Mouse (Mus musculus) adipocyte (in vitro differentiated cells): ENCODE results near the gene Calm2.

Source experiments
- DNase-seq: peaks from one replicate; pipeline ENCODE4 v3.0.0-alpha.2; 2016; ENCODE audit warnings: low spot score

The Calm2 gene

DNA sequence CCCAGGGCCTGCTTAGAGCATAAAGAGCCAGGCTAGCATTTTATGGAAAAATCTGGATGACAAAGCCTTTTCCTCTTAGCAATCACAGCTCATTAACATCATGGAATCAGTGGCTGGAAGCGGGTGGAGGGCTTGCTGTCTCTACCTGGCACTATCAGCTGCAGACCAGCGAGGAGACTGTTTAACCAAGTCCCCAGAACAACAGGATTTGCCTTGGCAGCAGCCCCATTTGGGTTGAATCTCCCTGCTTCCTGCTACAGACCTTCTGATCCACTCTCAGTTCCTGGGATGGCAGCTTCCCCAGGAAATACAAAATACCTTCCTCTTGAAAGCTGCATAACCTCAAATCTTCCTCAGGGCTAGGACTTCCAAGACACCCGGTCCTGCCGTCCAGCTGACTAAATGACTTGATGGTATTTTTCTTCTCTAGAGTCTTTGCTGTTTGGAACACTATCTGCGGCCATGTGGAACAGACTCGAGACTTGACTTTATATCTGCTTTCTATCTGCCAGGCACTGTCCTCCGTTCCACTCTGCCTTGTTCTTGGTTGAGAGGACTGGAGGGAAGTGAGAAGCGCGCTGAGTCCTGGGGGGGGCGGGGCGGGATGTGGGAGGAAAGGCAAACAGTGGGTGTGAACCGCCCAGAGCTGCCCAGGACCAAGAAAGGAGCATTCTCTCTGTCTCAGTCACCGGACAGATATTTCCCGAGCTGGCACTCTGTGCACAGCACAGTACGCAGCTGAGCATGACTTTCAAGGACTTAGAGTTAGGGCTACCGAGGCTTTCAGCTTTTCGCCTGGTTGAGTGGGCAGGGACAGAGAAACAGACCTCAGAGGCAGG, 12.4 kb upstream of the Calm2 start:
- peak; percentile 59 for DNase-seq

DNA sequence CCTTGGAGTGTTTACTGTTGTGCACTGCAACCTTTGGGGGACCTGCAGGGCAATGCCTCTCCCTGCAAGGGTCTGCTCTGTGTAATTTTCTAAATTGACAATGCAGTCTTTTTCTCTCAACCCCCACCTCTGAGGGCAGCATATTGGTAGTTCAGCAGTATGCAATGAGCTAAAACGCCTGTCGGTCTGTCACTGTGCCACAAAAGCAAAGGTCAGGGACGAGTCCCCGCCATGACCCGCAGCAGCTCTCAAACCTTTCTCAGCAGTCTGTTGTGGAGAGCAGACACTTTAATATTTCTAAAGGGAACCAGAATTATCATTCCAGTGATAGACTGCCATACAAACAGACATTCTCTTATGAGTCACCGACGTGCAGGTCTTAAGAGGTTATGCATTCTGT, 11.2 kb upstream of the Calm2 start:
- no peak for DNase-seq

DNA sequence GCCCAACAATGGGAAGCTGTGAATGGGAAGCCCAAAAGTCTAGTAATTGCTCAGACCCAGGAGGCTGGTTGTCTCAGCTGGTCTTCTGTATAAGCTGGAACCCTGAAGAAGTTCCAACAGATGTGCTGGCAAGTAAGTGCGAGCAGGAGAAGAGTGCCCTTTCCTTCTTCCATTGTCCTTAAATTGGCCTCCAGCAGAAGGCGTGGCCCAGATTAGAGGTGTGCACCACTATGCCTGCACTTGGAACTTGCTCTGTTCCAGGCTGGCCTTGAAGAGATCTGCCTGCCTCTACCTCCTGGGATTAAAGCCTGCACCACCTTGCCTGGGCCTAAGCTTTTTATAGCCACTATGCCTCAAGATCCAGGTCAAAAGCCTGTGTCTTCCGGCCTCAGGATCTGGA, 7.4 kb upstream of the Calm2 start:
- DNase-seq = no peak

DNA sequence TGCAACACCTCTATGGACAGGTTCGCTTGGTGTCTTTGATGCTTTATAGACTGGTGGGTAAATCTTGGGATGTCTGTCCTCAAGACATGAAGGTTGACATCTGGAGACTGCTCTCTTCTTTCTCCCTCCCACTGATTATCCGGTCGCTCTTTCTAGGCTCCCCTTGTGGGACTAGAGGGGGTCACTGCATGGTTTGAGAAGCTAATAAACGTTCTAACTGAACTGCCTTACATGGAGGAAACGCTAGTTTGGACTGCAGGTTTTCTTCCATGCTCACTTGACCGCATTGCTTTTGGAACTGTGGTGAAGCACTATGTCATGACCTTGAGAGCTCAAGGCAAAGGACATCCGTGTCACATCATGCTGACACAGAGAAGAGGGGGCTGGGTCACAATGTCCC, 6.6 kb upstream of the Calm2 start:
- DNase-seq = no peak

DNA sequence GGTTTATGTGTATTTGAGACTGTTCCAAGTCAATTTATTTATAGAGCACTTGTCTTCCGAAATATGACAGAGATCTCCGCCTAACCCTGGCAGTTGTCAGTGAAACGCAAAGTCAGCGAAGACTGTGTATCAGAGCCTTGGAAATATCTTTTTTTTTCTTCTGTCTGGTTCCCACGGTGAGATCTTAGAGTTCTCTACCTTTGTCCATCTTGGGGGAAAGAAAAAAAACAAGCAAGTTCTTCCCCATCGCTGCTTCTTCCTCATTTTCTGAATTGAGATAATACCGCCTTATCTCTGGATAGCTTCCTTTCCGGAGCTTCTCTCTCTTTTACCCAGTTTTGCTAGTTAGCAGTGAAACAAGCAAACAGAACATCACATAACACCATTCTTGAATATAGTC, 2.1 kb upstream of the Calm2 start:
- no peak for DNase-seq

DNA sequence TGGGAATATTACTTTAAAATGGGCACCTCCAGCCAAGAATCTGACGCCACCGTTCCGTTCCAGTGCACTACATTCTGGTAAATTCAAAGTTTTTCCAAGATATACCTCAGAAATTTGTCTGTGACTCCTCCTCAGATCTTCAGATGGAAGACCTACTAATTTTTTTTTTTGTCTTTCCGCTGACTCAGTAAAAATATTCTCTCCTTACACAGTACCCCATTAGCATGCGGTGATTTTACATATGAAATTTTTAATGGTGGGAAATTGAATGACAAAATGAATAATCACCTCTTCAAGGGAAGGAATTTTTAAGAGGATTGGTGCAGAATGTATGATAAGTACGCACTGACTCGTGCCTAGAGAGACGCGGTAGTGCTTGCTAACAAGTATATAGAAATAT, 1.6 kb upstream of the Calm2 start:
- DNase-seq = no peak

DNA sequence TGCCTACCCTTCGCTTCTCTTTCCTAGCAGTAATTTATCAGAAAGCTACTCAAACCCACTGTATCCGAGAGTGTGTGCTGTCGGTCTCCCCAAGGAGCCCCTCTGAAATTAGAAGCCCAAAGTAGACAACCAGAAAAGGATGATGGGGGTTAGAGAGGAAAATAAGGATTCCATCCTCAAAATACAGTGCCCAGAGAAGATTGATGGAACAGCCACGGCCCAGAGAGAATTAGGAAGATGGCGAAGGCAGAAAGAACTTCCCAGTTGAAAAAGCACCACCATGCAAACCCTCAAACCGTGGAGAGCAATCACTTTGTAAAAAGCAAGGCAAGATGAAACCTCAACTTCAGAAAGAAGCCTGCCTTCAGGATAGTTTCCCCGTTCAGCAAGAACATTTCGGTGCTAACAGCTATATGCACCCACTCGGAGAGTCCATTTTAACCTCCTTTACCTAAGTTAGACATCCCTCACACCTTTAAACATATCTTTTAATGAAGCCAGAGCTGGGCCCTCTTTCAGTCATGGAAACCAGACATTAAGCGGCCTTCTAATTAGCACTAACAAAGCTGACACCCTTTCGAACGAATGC, 971 bp upstream of the Calm2 start:
- DNase-seq = no peak

DNA sequence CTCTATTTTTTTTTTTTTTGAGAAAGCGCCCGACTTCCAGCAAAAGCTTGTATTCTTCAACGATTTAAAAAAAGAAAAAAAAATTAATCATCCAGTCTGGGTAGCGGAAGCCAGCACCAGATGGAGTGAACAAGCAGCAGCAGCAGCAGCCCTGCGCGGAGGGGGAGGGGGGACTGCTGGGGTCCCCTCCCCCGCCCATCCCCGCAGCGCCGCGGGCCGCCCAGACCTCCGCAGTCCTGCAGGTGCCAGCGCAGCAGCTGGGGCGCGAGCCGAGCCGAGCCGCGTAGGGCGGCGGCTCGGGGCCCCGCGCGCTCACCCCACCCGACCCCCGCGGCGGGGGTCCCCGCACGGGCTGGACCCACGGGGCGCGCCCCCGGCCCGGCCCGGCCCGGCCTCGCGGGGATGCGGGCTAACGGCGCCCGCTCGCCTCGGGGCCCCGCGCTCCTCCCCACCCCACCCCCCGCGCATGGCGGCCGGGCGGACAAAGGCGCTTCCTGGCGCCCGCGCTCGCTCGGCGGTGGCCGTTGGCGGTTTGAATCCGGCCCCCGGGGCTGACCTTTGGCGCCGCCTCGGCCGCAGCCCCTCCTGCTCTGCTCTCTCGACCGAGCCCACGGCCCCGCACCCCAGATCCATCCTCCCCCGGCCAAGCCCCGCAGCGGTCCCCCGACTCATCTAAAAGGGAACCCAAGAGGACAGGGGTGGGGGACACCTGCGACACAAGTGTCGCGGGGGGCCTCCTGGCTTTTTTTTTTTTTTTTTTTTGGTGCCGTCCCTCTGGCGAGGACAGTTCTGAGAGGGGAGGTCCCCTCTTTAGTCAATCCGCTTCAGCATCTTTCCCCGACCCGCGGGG, 593 bp downstream of the Calm2 start:
- peak; percentile 60 for DNase-seq

DNA sequence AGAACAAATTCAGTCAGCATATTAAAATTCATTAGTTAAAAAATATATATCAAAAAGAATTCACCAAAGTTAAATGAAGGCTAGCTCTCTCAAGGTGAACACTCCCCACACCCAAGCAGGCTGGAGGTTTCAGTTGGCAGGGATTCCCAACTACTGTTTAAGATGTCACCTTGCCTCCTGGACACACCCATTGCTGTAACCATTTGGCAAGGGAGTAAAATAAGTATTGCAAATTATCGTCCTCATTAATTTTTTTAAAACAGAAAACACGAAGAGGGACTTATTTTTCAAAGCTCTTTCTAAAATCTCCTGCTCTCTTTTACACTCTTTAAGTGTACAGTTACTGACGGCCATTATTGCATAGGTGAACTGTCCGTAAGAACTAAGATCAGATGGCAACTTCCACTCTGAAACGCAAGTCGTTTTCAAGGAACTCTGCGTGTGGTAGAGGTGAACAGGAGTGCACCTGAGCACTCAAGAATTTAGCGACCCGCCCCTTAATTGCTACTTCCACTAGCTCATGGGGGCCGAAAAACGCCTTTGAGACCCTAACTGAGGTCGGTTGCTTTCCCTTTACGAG, 1.3 kb downstream of the Calm2 start:
- DNase-seq = peak; percentile 31

DNA sequence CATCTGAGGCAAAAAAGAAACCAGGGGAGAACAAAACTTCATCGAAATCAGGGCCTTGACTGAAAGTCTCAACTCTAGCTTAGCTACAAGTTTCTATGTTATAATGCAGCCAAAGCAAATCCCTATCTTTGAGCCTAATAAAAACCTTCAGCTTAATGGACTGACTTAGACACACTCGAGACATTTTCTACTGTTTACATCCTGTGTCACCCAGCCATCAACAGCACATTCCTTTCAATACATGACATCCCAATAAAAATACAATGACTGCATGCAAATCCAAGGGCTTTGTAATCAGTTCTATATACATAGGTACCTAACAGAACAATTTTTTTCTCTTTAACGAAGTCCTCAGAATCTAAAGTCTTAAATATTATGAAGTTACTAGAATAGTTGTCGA, 2.0 kb downstream of the Calm2 start:
- DNase-seq = no peak

DNA sequence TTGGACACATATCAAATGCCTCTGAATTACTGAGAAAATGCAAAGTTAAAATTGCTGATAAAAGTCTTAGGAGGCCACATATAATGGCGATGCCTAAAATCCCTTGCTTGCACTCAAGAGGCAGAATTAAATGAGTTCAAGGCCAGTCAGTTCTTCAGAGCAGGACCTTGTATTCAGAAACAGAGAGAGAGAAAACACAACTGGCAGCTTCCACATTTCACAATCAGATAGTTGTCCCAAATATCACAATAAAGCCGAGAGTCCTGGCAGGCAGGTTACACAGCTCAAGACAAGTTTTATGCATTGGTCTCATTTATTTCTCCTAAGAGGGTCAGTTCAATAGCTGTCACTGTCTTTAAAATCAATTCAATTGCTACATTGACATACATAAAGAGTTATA, 5.2 kb downstream of the Calm2 start:
- peak; percentile 51 for DNase-seq

DNA sequence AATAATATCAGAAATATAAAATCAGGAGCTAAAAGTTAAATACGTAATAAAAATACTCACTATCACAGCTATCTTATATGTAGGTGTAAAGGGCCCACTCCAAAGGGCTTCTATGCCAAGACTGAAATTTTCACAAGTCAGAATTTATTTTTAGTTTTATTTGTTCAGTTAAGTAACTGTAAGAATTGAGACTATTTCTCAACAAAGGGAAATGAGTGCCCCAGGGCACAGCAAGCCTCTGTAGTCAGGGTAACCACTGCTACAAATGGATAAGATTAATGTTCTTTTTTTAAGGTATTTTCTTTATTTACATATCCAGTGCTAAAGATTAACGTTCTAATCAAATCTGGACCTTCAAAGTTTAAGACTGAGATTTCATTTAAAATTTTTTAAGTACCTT, 7.3 kb downstream of the Calm2 start:
- peak; percentile 68 for DNase-seq

DNA sequence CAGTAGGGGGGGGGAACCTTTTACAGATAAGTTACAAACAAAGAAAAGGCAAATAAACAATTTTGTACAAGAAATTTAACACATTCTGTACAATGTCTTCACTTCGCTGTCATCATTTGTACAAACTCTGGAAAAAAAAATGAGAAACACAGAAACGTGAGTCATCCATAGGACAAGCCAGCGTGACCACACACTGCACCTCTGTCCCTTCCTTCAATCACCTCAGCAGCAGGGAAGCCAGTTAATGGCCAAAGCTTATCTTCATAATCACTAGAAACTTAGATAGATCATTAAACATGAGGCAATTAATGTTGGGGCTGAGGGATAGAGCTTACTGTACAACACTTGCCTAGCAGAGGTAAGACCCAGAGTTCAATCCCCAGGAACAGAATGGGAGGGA, 12.8 kb downstream of the Calm2 start:
- DNase-seq = no peak

DNA sequence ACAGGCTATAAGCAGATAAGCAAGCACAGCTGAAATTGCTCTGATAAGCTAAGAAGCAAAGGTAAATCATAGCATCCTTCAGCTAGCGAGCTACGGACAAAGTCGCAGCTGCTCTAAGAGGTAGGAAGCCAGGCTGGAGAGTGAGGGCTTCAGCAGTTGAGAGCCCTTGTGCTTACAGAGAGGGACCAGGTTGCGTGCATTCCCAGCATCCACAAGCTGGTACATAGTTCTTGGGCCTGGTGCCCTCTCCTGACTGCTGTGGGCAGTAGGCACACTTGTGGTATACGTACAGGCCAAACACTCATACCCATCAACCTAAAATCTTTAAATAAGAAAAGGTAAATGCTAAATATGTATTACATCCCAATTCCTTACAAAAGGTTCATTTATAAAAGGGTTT, 14.0 kb downstream of the Calm2 start:
- no peak for DNase-seq

DNA sequence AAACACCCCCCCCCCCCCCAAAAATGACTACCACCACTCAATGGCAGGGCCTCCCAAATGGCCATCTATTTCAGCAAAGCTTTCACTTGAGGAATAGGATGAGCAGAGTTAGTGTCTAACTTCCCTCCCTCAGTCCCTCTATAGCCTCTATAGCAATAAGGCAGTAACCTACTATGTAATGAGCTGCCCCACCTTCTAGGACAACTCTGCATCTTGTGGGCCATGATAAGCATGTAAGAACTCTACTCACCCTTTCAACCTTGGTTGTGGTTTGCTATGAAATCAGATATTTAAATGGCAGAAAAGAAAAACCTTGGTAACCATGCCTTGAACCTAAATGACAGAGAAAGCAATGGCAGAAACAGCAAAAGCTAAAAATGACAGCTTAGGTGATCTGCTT, 14.4 kb downstream of the Calm2 start:
- DNase-seq = no peak

DNA sequence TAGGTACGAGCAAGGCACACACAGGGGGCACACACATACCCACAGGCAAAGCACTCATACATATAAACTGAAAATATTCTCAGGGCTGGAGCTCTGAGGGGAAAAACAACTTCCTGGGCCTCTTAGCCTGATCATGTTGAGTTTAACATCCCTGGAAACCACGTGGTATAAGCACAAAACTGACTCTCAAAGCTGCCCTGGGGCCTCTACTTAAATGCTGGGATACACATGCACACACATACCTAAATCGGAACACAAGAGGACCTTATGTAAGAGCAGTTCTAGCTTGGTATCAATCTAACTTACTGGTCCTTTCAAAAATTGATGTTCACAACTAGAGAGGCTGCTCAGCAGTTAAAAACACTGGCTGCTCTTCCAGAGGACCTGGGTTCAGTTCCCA, 17.3 kb downstream of the Calm2 start:
- DNase-seq = no peak

DNA sequence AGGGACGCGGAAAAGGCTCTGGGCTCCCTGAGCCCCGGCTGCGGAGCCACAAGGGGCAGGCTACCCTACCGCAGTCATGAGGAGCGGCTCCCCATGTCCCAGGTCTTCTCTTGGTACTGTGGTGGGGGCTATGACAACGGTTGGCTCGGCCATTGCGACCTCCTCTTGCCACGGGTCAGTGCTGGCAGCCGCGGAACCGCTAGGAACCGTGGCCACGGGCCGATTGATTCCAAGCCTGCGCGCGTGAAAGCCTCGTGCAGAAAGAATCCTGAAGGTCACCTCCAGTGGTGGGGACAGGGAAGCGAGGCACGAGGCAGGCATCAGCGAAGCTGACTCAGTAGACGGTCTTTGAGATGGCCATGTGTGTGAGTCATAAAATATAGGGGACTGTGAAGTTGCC, 19.2 kb downstream of the Calm2 start, which contains the start of gene Stpg4:
TSS of gene Stpg4 (minus strand) at position 231 of the 400 bp plus-strand sequence.
- DNase-seq = no peak

DNA sequence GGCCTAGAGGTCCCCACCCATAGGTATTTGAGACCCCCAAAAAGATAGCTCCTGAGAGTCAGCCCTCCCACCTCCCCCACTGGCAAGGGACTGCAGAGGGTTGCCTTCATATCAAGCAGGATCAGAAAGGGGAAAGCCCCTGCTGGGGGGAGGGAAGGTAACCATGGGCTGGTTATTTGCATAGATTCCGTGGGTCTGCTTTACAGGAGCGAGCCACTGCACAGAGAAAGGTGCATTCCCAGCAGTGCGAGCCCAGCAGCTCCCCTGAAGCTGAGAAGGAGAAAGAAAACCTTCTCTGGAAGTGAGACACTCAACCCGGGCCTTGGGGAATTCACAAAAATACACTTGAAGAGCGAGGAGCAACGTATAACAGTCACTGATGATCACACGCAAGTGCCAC, 28.7 kb downstream of the Calm2 start:
- no peak for DNase-seq

DNA sequence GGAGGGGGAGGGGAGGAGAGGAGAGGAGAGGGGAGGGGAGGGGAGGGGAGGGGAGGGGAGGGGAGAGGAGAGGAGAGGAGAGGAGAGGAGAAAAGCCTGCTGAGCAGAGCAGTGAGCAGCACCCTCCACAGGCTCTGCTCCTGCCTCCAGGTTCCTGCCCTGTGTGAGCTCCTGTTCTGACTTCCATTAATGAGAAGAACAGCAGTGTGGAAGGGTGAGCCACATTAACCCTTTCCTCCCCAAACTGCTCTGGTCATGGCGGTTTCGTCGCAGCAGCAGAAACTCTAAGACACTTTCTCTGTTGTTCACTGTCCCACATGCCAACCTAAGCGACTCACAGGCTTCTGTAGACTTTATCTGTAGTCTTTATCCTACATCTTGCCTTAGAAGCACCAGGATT, 40.1 kb downstream of the Calm2 start:
- DNase-seq = no peak

DNA sequence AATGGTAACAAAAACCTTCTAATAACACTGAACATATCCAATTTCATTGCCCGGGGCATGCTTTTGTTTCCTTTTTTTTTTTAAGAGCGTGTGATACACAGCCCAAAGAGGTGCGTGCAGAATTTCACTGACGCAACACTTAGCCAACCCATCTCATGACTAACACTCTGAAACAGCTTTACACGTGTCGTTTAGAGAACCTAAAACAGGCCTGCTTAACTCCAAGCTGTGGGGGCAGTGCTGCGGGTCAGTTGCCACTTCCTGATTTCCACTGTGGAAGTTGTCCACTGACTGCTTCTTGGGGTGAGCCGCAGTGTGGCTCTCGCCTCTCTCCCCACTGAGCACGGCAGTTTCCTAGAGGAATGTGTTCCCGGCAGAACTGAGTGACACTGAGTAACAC, 41.2 kb downstream of the Calm2 start:
- DNase-seq = no peak

DNA sequence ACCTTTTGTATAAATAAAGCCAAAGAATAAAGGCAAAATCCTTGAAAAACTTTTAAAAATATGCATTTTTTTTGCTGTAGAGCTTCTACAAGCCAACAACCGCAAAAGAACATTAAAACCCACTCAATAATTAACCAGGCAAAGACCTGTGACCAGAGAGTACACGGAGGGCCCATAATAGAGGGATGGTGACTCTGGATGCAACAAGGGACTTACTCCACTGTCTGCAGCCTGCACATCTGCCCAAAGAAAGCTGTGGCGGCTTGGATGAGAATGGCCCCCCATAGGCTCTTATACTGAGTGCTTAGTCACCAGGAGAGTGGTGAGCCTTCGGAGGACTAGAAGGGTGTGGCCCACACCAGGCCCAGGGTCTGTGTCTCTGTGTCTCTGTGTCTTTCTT, 43.3 kb downstream of the Calm2 start:
- DNase-seq = no peak

DNA sequence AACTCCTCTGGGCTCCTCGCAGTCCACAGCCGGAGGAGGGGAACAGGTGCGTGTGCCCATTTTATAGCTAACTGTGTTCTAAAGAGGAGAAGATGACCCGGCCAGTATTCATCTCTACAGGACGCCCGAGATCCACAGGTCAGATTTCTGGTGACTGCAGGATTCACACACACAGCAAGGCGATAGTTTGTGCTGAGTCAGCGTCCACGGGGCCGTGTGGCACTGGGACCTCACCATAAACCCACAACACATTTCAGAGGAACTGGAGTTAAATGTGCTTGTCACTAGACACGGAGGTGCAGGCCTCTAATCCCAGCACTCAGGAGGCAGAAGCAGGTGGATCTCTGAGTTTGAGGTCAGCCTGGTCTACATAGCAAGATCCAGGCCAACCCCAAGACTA, 44.3 kb downstream of the Calm2 start:
- DNase-seq = no peak

DNA sequence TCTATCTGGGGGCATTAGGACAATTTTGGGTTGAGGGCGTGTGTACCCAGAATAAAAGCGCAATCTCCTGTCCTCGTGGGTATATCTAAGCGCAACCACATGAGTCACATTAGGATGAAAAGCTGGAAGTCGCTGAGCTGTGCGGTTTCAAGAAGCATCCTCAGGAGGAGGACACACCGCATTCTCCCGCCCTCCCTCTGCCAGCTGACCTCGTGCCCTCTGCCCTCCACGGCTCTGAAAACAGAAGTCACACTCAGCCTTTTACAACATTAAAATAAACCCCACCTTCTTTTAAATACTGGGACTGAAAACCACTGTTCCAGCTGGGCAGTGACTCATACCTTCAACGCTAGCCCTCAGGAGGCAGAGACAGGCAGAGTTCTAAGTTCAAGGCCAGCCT, 49.6 kb downstream of the Calm2 start:
- no peak for DNase-seq
